Mouse (Mus musculus) 416B (cell line): ENCODE measurements around the gene Nova2.

Experiments used
- DNase-seq: peaks from one replicate; pipeline ENCODE4 v3.0.0; 2011; ENCODE audit warnings: low read depth

Gene Nova2

DNA sequence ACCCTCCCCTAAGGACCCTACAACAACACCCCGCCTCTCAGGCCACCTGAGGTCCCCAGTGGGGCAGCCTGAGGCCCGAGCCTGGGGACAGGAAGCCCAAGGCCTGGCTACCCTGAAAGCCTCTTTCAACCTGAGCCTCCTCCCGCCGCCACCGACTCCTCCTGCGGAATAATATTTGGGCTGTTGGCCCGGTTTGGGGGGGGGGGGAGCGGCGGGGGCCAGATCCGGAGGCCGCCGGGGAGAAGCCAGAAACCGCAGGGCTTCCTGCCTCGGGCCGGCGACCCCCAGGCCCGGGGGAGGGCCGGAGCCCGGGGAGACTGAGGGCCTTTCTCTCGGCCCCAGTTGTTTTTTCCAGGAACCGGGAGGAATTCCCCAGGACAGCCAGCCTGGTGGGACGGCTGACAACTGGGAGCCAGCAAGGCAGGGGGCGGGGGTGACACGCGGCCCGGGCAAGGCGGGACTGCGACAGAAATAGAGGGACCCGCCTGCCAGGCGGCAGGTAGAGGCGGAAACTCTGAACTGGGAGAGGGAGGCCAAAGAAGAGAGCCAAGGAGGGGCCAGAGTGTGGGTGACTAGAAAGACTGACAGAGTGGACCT, 86.4 kb downstream of the Nova2 start:
- peak; percentile 51 for DNase-seq

DNA sequence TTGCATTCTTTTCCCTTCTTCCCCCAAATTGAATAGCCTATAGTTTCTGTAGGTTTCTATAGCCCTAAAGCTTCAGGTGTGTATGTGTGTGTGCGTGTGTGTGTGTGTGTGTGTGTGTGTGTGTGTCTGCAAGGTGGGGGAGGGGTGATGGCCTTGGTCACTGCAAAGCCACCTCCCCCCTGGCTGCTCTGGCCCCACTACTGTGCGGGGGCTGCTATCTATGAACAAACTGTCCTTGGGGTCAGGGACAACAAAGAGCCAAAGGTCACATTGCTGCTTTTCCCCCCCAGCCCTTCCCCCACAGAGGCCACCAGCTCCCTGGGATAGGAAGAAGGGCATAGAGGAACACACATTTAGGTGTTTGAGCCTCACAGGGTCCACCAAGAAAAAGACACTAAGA, 87.2 kb downstream of the Nova2 start:
- no peak for DNase-seq

DNA sequence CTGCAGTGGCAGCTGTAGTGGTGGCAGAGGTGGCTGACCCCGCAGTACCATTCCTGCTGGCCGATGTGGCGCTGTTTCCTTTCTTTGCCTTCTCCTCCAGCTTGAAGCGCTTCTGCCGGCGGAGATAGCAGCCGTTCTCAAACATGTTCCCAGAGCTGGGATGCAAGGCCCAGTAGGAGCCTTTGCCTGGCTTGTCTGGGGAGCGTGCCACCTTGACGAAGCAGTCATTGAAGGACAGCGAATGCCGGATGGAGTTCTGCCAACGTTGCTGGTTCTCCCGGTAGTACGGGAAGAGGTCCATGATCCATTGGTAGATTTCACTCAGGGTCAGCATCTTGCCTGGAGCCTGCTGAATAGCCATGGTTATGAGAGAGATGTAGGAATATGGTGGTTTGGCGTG, 88.8 kb downstream of the Nova2 start:
- no peak for DNase-seq
